Mouse (Mus musculus): ENCODE data around the gene Dhx29. TPM values are rescaled to one million over a fixed set of nuclear protein-coding genes. Genes with fewer than 3 reads are reported as not detected.
A peak's percentile ranks its signal among the peaks of the same experiment; 100 is the strongest.

Gene Dhx29
- total RNA-seq, 2 experiments from 2014 or later, result 23.1 to 39.3 TPM

GRCm38 (mm10) chr13:112985605-112986450 lies 58.6 kb downstream of the Dhx29 start:
- ATAC-seq (replicated peaks; ENCODE audit: low FRiP score, low TSS enrichment, poor library complexity, severe bottlenecking), result no peak

GRCm38 (mm10) chr13:112986451-112986950 lies 59.2 kb downstream of the Dhx29 start:
- ATAC-seq (replicated peaks; ENCODE audit: low FRiP score, low TSS enrichment, poor library complexity, severe bottlenecking), result no peak

GRCm38 (mm10) chr13:112987532-112987943 lies 60.3 kb downstream of the Dhx29 start, which contains the start of gene Ccno:
Gene Ccno (plus strand): TSS chr13:112987802.
- peak; percentile 89 for ATAC-seq (replicated peaks; ENCODE audit: low FRiP score, low TSS enrichment, poor library complexity, severe bottlenecking)

- peak; percentile 7; the same call in 1 of the 2 replicates for ATAC-seq (replicated peaks; ENCODE audit: low FRiP score, low TSS enrichment, poor library complexity, severe bottlenecking)
Observed at GRCm38 (mm10) chr13:112987991-112988390, 60.7 kb downstream of the Dhx29 start.

GRCm38 (mm10) chr13:112988866-112989265 lies 61.6 kb downstream of the Dhx29 start:
- ATAC-seq (replicated peaks; ENCODE audit: low FRiP score, low TSS enrichment, poor library complexity, severe bottlenecking), result no peak

GRCm38 (mm10) chr13:112989541-112989940 lies 62.3 kb downstream of the Dhx29 start:
- no peak for ATAC-seq (replicated peaks; ENCODE audit: low FRiP score, low TSS enrichment, poor library complexity, severe bottlenecking)

GRCm38 (mm10) chr13:112990346-112990745 lies 63.1 kb downstream of the Dhx29 start:
- no peak for ATAC-seq (replicated peaks; ENCODE audit: low FRiP score, low TSS enrichment, poor library complexity, severe bottlenecking)

GRCm38 (mm10) chr13:112993531-112994152 lies 66.4 kb downstream of the Dhx29 start, which contains the start of gene Mcidas:
Gene Mcidas (plus strand): TSS chr13:112993845.
- ATAC-seq (replicated peaks; ENCODE audit: low FRiP score, low TSS enrichment, poor library complexity, severe bottlenecking), result no peak

- peak; percentile 79 for ATAC-seq (replicated peaks; ENCODE audit: low FRiP score, low TSS enrichment, poor library complexity, severe bottlenecking)
Observed at GRCm38 (mm10) chr13:112994191-112994590, 66.9 kb downstream of the Dhx29 start.

GRCm38 (mm10) chr13:112996407-112996806 lies 69.2 kb downstream of the Dhx29 start:
- no peak for ATAC-seq (replicated peaks; ENCODE audit: low FRiP score, low TSS enrichment, poor library complexity, severe bottlenecking)

- no peak for ATAC-seq (replicated peaks; ENCODE audit: low FRiP score, low TSS enrichment, poor library complexity, severe bottlenecking)
Observed at GRCm38 (mm10) chr13:112997369-112997768, 70.1 kb downstream of the Dhx29 start.

- ATAC-seq (replicated peaks; ENCODE audit: low FRiP score, low TSS enrichment, poor library complexity, severe bottlenecking), result peak; percentile 19; the same call in 1 of the 2 replicates
Observed at GRCm38 (mm10) chr13:112998427-112999201, 71.4 kb downstream of the Dhx29 start.

GRCm38 (mm10) chr13:113000090-113000489 lies 72.8 kb downstream of the Dhx29 start:
- ATAC-seq (replicated peaks; ENCODE audit: low FRiP score, low TSS enrichment, poor library complexity, severe bottlenecking), result no peak

GRCm38 (mm10) chr13:113000576-113001318 lies 73.5 kb downstream of the Dhx29 start:
- ATAC-seq (replicated peaks; ENCODE audit: low FRiP score, low TSS enrichment, poor library complexity, severe bottlenecking), result no peak

GRCm38 (mm10) chr13:113012683-113013082 lies 85.4 kb downstream of the Dhx29 start:
- peak; percentile 24; the same call in 1 of the 2 replicates for ATAC-seq (replicated peaks; ENCODE audit: low FRiP score, low TSS enrichment, poor library complexity, severe bottlenecking)

GRCm38 (mm10) chr13:113013174-113013953 lies 86.1 kb downstream of the Dhx29 start:
- ATAC-seq (replicated peaks; ENCODE audit: low FRiP score, low TSS enrichment, poor library complexity, severe bottlenecking), result peak; percentile 76; the same call in 1 of the 2 replicates

Measured in megakaryocyte-erythroid progenitor cell, adult 5-6 weeks (primary cell).